Comparison of ENCODE assay signal across 8 mouse cellular contexts in the genomic region with DNA sequence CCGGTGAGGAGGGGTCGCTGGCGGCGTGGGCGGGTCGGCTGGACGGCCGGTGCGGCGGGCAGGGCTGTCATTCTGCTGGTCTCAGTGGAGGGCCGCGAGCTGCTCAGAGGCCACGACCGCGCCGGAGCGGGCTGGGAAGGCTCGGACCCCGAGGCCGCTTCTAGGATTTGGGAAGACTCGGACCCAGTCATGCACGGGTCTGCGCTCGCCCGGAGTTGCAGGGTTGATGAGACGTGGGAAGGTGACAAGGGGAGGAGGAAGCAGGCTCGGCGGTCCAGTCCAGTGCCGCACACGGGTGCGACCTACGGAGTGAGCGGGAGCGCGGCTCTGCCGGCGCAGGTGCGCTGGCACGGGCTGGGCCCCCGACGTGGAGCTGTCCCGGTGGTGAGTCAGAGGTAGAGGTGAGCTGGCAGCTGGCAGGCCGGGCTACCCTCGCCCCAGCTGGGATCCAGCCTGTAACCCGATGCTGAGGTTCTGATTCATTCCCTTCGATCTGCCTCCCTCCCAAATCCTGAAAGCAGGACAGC. TPM values are rescaled to one million over a fixed set of nuclear protein-coding genes. Genes with fewer than 3 reads are reported as not detected.
DNase-seq lines count a peak whose midpoint lies in the region; ATAC-seq and TF ChIP-seq lines count a peak whose summit lies in the region.

No protein-coding gene starts in this region.

- peak overlapping the region; percentile 89 for H3K4me2 ChIP-seq in forebrain, embryonic 11.5 days (ENCODE audit: low read depth, low read length, severe bottlenecking)
- H3K4me2 ChIP-seq in kidney, embryonic 15.5 days: peak overlapping the region; percentile 96
- H3K4me2 ChIP-seq in myocyte (ENCODE audit: low read depth): peak overlapping the region; percentile 79

- peaks cover 13% of the 10 kb centered on the region for H3K4me1 ChIP-seq in thymus, adult 2 months (replicated peaks; ENCODE audit: control insufficient read depth, insufficient read depth, low read length)
- H3K4me1 ChIP-seq in forebrain, embryonic 11.5 days (replicated peaks; ENCODE audit: control insufficient read depth, insufficient read depth, low read length): peaks cover 10% of the 10 kb centered on the region
- peaks cover 22% of the 10 kb centered on the region for H3K4me1 ChIP-seq in kidney, embryonic 15.5 days

- WGBS in thymus, adult 2 months: 3% methylated on average over 46 of the region's 46 CpGs
- WGBS in forebrain, embryonic 11.5 days: 3% methylated on average over 43 of the region's 46 CpGs
- WGBS in kidney, embryonic 15.5 days: under 1% methylated on average over 46 of the region's 46 CpGs

- H3ac ChIP-seq in myocyte (ENCODE audit: control insufficient read depth, insufficient read length): peak overlapping the region; percentile 35

- peak overlapping the region; percentile 74 for H3K9ac ChIP-seq in forebrain, embryonic 11.5 days (ENCODE audit: low read length)
- peak overlapping the region; percentile 67 for H3K9ac ChIP-seq in kidney, embryonic 15.5 days

- peak overlapping the region; percentile 33 for H3K4me3 ChIP-seq in thymus, adult 2 months (ENCODE audit: control insufficient read depth, insufficient read depth, low read length)
- H3K4me3 ChIP-seq in forebrain, embryonic 11.5 days (ENCODE audit: low read depth, low read length): peak overlapping the region; percentile 63
- peak overlapping the region; percentile 74 for H3K4me3 ChIP-seq in kidney, embryonic 15.5 days (replicated peaks)
- peak overlapping the region; percentile 28 for H3K4me3 ChIP-seq in myocyte

- DNase-seq in frontal cortex, postnatal 14 days (ENCODE audit: low spot score in 2 of 2): peak; percentile 22 to 45
- DNase-seq in frontal cortex, postnatal 36 days (ENCODE audit: low spot score in 2 of 2): no peak
- DNase-seq in thymus, adult 2 months: no peak
- no peak for DNase-seq in thymus, adult 18-20 months
- DNase-seq in forebrain, embryonic 11.5 days (ENCODE audit: low spot score): no peak
- no peak for DNase-seq in adipocyte (ENCODE audit: low spot score)

- TF ChIP-seq CTCF in thymus, adult 2 months (IDR thresholded peaks at IDR 0.05; ENCODE audit: borderline replicate concordance, control insufficient read depth, extremely low read depth, insufficient read depth, low read length, poor library complexity): no peak

- no peaks in the 10 kb centered on the region for H3K9me3 ChIP-seq in forebrain, embryonic 11.5 days (ENCODE audit: control insufficient read depth, low read length)
- H3K9me3 ChIP-seq in kidney, embryonic 15.5 days (replicated peaks): no peaks in the 10 kb centered on the region

- peaks cover 12% of the 10 kb centered on the region; the same call in 1 of the 2 replicates for H3K27me3 ChIP-seq in thymus, adult 2 months (ENCODE audit: control insufficient read depth, insufficient read depth, low read length)
- H3K27me3 ChIP-seq in forebrain, embryonic 11.5 days (ENCODE audit: control insufficient read depth, insufficient read depth, low read length): peaks cover 18% of the 10 kb centered on the region
- peaks cover 42% of the 10 kb centered on the region for H3K27me3 ChIP-seq in kidney, embryonic 15.5 days
- H3K27me3 ChIP-seq in myocyte (ENCODE audit: control insufficient read depth, insufficient read depth, insufficient read length): no peaks in the 10 kb centered on the region

- peak; percentile 73; the same call in 1 of the 2 replicates for ATAC-seq in forebrain, embryonic 11.5 days (replicated peaks; ENCODE audit: low FRiP score)
- ATAC-seq in kidney, embryonic 15.5 days (replicated peaks; ENCODE audit: low FRiP score): peak; percentile 50

- H3K36me3 ChIP-seq in thymus, adult 2 months (ENCODE audit: control insufficient read depth, insufficient read depth, low read length): no peaks in the 10 kb centered on the region
- H3K36me3 ChIP-seq in forebrain, embryonic 11.5 days (ENCODE audit: control insufficient read depth, insufficient read depth, low read length): no peaks in the 10 kb centered on the region
- no peaks in the 10 kb centered on the region for H3K36me3 ChIP-seq in kidney, embryonic 15.5 days
- no peaks in the 10 kb centered on the region for H3K36me3 ChIP-seq in myocyte (ENCODE audit: control insufficient read depth, insufficient read depth)

- no peak for TF ChIP-seq POLR2A in thymus, adult 2 months (IDR thresholded peaks at IDR 0.05; ENCODE audit: control insufficient read depth, extremely low read depth, insufficient read depth, low read length, poor library complexity)
- no peak for TF ChIP-seq POLR2A in myocyte (IDR thresholded peaks at IDR 0.05; ENCODE audit: insufficient read length, low read depth)

- no peak overlapping the region for H3K27ac ChIP-seq in thymus, adult 2 months (ENCODE audit: control insufficient read depth, insufficient read depth, low read length)
- H3K27ac ChIP-seq in forebrain, embryonic 11.5 days (ENCODE audit: low read depth, low read length): no peak overlapping the region
- no peak overlapping the region for H3K27ac ChIP-seq in kidney, embryonic 15.5 days

- no peaks in the 10 kb centered on the region for H3K79me2 ChIP-seq in myocyte (ENCODE audit: control insufficient read depth, insufficient read depth)

TF ChIP-seq in myocyte, 11 proteins besides CTCF, POLR2A, EP300 and RAD21:
- TF ChIP-seq TCF3 (IDR thresholded peaks at IDR 0.05; ENCODE audit: insufficient read length, low read depth): peak; percentile 48
- TF ChIP-seq MYOG (IDR thresholded peaks at IDR 0.05; ENCODE audit: control insufficient read depth in 1 of 3, insufficient read depth in 1 of 3, insufficient read length in 2 of 3, low read depth in 2 of 3): peak in 2 of 3 experiments; percentile 75 to 80
- peak in 2 of 3 experiments; percentile 77 to 92 for TF ChIP-seq MYOD1 (IDR thresholded peaks at IDR 0.05; ENCODE audit: control insufficient read depth in 1 of 3, insufficient read length in 2 of 3, low read depth in 2 of 3)
- TF ChIP-seq SRF (IDR thresholded peaks at IDR 0.05; ENCODE audit: control insufficient read depth, insufficient read length, low read depth): no peak

RNA-seq across cellular contexts. Expression of gene 6430548M08Rik, which starts 0.4 kb away (rescaled TPM):
- polyA plus RNA-seq in thymus, adult 2 months (2012; rRNA removed): 4.9 and 8.6 TPM in 2 replicates
- 9.9 and 10.0 TPM in 2 replicates for polyA plus RNA-seq in forebrain, embryonic 11.5 days (2014; fragmentation: Nextera tagmentation; extraction: Ambion mirVana)
- polyA plus RNA-seq in kidney, embryonic 15.5 days (2015; fragmentation: Nextera tagmentation; extraction: Ambion mirVana): 5.8 and 6.1 TPM in 2 replicates
- 9.4 TPM for polyA plus RNA-seq in myocyte (2012; fragmentation: generic; extraction: Trizol)

RNA-seq across cellular contexts. Expression of gene Zdhhc7, which starts 13.1 kb away (rescaled TPM):
- polyA plus RNA-seq in thymus, adult 2 months (2012; rRNA removed): 93.4 and 94.2 TPM in 2 replicates
- 29.4 and 29.9 TPM in 2 replicates for polyA plus RNA-seq in forebrain, embryonic 11.5 days (2014; fragmentation: Nextera tagmentation; extraction: Ambion mirVana)
- 31.9 and 34.3 TPM in 2 replicates for polyA plus RNA-seq in kidney, embryonic 15.5 days (2015; fragmentation: Nextera tagmentation; extraction: Ambion mirVana)
- polyA plus RNA-seq in myocyte (2012; fragmentation: generic; extraction: Trizol): 31.7 TPM

Comparison
In these comparisons a context has a peak if more than half of its experiments do, and no peak if none do; other contexts are left out.
1. DNase-seq: peak in frontal cortex, postnatal 14 days (2 of 2); none in frontal cortex, postnatal 36 days (0 of 2), thymus, adult 2 months (single experiment), thymus, adult 18-20 months (0 of 2), forebrain, embryonic 11.5 days (single experiment) and adipocyte (single experiment).
2. Peak in every context shown above with its lines, with median percentiles within 50 percentile points of each other: H3K4me3 ChIP-seq and H3K4me2 ChIP-seq.